Mouse (Mus musculus) embryonic facial prominence, embryonic 14.5 days (tissue): ENCODE measurements at regions not wholly inside any gene's neighbourhood (a gene's known extent, or its start where the extent isn't known, plus 50 kb on each side); places are given as distances from the start of the nearest gene placed in this dataset.
"Not testable (repeated sequence)": the region's sequence is repeated elsewhere in the genome, so short reads cannot be mapped to it uniquely, and the experiment has no call there.

Experiments used
- ATAC-seq: fragments of 200-750 bp; cut with Nextera tagmentation; 2 replicates; pipeline ENCODE4 v1.8.0; 2017; ENCODE audit warnings: low read depth, moderate number of reproducible peaks, moderate TSS enrichment
- DNase-seq: peaks from one replicate; pipeline ENCODE4 v3.0.0-alpha.2; 2015; ENCODE audit warnings: low spot score
- H3K27ac ChIP-seq: fragments of 300-500 bp; sonication (generic); replicated peaks from 2 replicates; pipeline ENCODE4 v1.5.1; 2014; ENCODE audit warnings: low read depth, mild to moderate bottlenecking, low read length, moderate library complexity
- H3K27me3 ChIP-seq: fragments of 300-500 bp; sonication (generic); replicated peaks from 2 replicates; pipeline ENCODE4 v1.6.1; 2014; ENCODE audit warnings: low read length; ENCODE audit not compliant: control insufficient read depth, insufficient read depth
- H3K36me3 ChIP-seq: fragments of 300-500 bp; sonication (generic); 2 replicates; pipeline ENCODE4 v1.6.1; 2014; ENCODE audit warnings: low read length, mixed read lengths; ENCODE audit not compliant: control insufficient read depth, insufficient read depth
- H3K4me1 ChIP-seq: fragments of 300-500 bp; sonication (generic); 2 replicates; pipeline ENCODE4 v1.6.1; 2014; ENCODE audit warnings: antibody characterized with exemption, low read length; ENCODE audit not compliant: control insufficient read depth, insufficient read depth
- H3K4me2 ChIP-seq: fragments of 300-500 bp; sonication (generic); 2 replicates; pipeline ENCODE4 v1.6.1; 2014; ENCODE audit warnings: low read depth, mild to moderate bottlenecking, low read length, moderate library complexity, mixed read lengths
- H3K4me3 ChIP-seq: fragments of 300-500 bp; sonication (generic); 2 replicates; pipeline ENCODE4 v1.5.1; 2014; ENCODE audit warnings: low read depth, mild to moderate bottlenecking, low read length
- H3K9ac ChIP-seq: fragments of 300-500 bp; sonication (generic); 2 replicates; pipeline ENCODE4 v1.6.1; 2014; ENCODE audit warnings: low read depth, mild to moderate bottlenecking, low read length, moderate library complexity, mixed read lengths
- H3K9me3 ChIP-seq: fragments of 300-500 bp; sonication (generic); 2 replicates; pipeline ENCODE4 v1.6.1; 2016; ENCODE audit warnings: low read length; ENCODE audit not compliant: control insufficient read depth
- WGBS: fragments of 180-500 bp; shearing (Covaris S2); extraction: QIAGEN DNeasy Blood & Tissue Kit; methylation state at CpG from one replicate; pipeline ENCODE4 v1.1.7; 2014; 5-methylcytosine and 5-hydroxymethylcytosine counted together

- ATAC-seq, H3K4me1 ChIP-seq, H3K36me3 ChIP-seq, H3K27me3 ChIP-seq, H3K4me2 ChIP-seq, H3K4me3 ChIP-seq, DNase-seq, H3K9ac ChIP-seq, H3K9me3 ChIP-seq, H3K27ac ChIP-seq: not testable (repeated sequence)
- 76% methylated on average over 3 of the region's 3 CpGs for WGBS
Measured at GRCm38 (mm10) chr17:13432256-13432655, 77.9 kb downstream of the Tcp10c start.

- 89% methylated on average over 5 of the region's 7 CpGs for WGBS
Measured at GRCm38 (mm10) chr17:13434146-13434545, 79.8 kb downstream of the Tcp10c start.

GRCm38 (mm10) chr17:13438790-13439189, 84.4 kb downstream of the Tcp10c start:
- H3K9me3 ChIP-seq, H3K36me3 ChIP-seq, H3K27me3 ChIP-seq, DNase-seq, H3K27ac ChIP-seq, H3K4me3 ChIP-seq, H3K9ac ChIP-seq, ATAC-seq, H3K4me1 ChIP-seq, H3K4me2 ChIP-seq: not testable (repeated sequence)
- WGBS = 81% methylated on average over 2 of the region's 3 CpGs

More at GRCm38 (mm10) chr17:13434146-13434545, 79.8 kb downstream of the Tcp10c start:
- ATAC-seq, H3K4me1 ChIP-seq, H3K27me3 ChIP-seq, H3K4me2 ChIP-seq, DNase-seq, H3K36me3 ChIP-seq, H3K9ac ChIP-seq, H3K27ac ChIP-seq, H3K9me3 ChIP-seq, H3K4me3 ChIP-seq: not testable (repeated sequence)

GRCm38 (mm10) chr17:13440708-13441530, 86.5 kb downstream of the Tcp10c start:
- not testable (repeated sequence) for H3K4me1 ChIP-seq, H3K4me2 ChIP-seq, H3K9ac ChIP-seq, DNase-seq, H3K27ac ChIP-seq, H3K27me3 ChIP-seq, H3K4me3 ChIP-seq, H3K36me3 ChIP-seq, ATAC-seq
- 77% methylated on average over 9 of the region's 9 CpGs for WGBS
- peaks cover 12% of the 10 kb centered on the region; the same call in 1 of the 2 replicates for H3K9me3 ChIP-seq

- WGBS = 89% methylated on average over 5 of the region's 6 CpGs
- not testable (repeated sequence) for H3K4me3 ChIP-seq, DNase-seq, H3K4me1 ChIP-seq, H3K4me2 ChIP-seq, H3K27ac ChIP-seq, H3K27me3 ChIP-seq, H3K36me3 ChIP-seq, H3K9ac ChIP-seq, ATAC-seq
- H3K9me3 ChIP-seq = peaks cover 12% of the 10 kb centered on the region; the same call in 1 of the 2 replicates
Measured at GRCm38 (mm10) chr17:13442229-13442628, 87.9 kb downstream of the Tcp10c start.

GRCm38 (mm10) chr17:13456869-13457600, 102.7 kb downstream of the Tcp10c start:
- H3K9me3 ChIP-seq, H3K9ac ChIP-seq, H3K36me3 ChIP-seq, H3K27me3 ChIP-seq, H3K4me2 ChIP-seq, H3K4me3 ChIP-seq, H3K4me1 ChIP-seq, DNase-seq, ATAC-seq, H3K27ac ChIP-seq: not testable (repeated sequence)
- WGBS = 84% methylated on average over 6 of the region's 7 CpGs

- WGBS = 83% methylated on average over 2 of the region's 2 CpGs
- not testable (repeated sequence) for H3K4me2 ChIP-seq, H3K27ac ChIP-seq, H3K4me3 ChIP-seq, H3K9me3 ChIP-seq, H3K9ac ChIP-seq, DNase-seq, H3K4me1 ChIP-seq, H3K36me3 ChIP-seq, H3K27me3 ChIP-seq, ATAC-seq
Measured at GRCm38 (mm10) chr17:13457942-13458341, 103.6 kb downstream of the Tcp10c start.

GRCm38 (mm10) chr17:13458814-13459213, 104.4 kb downstream of the Tcp10c start:
- not testable (repeated sequence) for H3K4me1 ChIP-seq, H3K27ac ChIP-seq, H3K9ac ChIP-seq, H3K9me3 ChIP-seq, DNase-seq, H3K27me3 ChIP-seq, ATAC-seq, H3K4me2 ChIP-seq, H3K36me3 ChIP-seq, H3K4me3 ChIP-seq
- no CpG with 5 or more reads among the region's 2 CpGs for WGBS
